Mouse (Mus musculus) lung, postnatal 25 days (tissue): ENCODE results near the gene Setd1a.
A peak's percentile ranks its signal among the peaks of the same experiment; 100 is the strongest.
"Not testable (repeated sequence)": the region's sequence is repeated elsewhere in the genome, so short reads cannot be mapped to it uniquely, and the experiment has no call there.

Experiments used
- DNase-seq: peaks from one replicate; pipeline ENCODE4 v3.0.0; 2022; ENCODE audit warnings: low spot score

The Setd1a gene

GRCm38 (mm10) chr7:127776426-127776825 lies at the start of gene Setd1a:
Setd1a (plus strand) TSS chr7:127776670.
- peak; percentile 88 for DNase-seq

- DNase-seq = no peak
Observed at GRCm38 (mm10) chr7:127727898-127728297, 48.6 kb upstream of the Setd1a start.

DNA sequence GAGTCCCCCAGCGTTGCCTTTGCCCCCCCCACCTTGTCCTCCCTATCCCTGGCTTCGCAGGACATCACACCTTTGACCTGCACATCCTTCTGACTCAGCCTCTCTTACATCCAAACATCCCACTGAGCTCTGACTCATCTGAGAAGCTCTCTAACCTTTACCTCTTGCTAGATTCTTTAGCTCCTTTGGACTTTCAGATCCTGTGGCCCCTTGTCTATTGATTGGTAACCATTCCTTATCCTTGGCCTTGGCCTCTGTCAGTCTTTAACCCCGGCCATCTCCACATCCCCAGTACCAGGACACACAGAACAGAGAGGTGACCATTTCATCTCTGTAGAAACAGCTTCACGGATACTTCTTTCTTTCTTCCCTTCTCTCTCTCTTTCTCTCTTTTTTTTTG lies 46.3 kb upstream of the Setd1a start:
- DNase-seq = no peak

DNA sequence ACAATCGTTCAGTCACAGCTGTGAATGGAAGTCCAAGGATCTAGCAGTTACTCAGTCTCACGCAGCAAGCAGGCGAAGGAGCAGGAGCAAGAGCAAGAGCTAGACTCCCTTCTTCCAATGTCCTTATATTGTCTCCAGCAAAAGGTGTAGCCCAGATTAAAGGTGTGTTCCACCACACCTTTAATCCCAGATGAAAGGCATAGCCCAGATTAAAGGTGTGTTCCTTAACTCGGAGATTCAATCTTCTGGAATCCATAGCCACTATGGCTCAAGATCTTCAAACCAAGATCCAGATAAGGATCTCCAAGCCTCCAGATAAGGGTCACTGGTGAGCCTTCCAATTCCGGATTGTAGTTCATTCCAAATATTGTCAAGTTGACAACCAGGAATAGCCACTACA lies 44.4 kb upstream of the Setd1a start, which contains the start of gene Ctf2:
Gene Ctf2 (minus strand): TSS at position 101 of the 400 bp plus-strand sequence.
- DNase-seq = not testable (repeated sequence)

GRCm38 (mm10) chr7:127744366-127745045 lies 32.0 kb upstream of the Setd1a start, which contains the start of gene Fbxl19:
Fbxl19 (plus strand) TSS chr7:127744543.
- DNase-seq = peak; percentile 64

DNA sequence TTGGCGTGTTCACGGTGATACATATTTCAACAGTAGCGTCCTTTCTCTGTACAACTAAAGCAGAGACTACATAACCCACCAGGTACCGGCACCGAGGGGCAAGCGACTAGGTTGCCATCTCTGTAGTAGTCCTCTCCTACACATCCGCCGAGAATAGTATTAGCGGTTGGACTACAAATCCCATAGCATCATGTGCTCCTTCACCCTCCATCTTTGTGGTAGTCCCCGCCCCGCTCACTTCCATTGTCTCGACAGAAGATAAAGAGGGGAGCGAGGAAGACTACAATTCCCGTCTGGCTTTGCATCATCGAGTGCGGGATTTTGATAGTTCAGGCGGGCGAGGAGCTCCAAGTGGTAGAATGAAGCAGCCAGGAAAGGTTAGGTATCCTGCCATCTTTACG lies 31.2 kb upstream of the Setd1a start:
- DNase-seq = peak; percentile 97

- DNase-seq = peak; percentile 99
Observed at GRCm38 (mm10) chr7:127745652-127746493, 30.6 kb upstream of the Setd1a start.

GRCm38 (mm10) chr7:127746494-127747491 lies 29.7 kb upstream of the Setd1a start:
- DNase-seq = no peak

DNA sequence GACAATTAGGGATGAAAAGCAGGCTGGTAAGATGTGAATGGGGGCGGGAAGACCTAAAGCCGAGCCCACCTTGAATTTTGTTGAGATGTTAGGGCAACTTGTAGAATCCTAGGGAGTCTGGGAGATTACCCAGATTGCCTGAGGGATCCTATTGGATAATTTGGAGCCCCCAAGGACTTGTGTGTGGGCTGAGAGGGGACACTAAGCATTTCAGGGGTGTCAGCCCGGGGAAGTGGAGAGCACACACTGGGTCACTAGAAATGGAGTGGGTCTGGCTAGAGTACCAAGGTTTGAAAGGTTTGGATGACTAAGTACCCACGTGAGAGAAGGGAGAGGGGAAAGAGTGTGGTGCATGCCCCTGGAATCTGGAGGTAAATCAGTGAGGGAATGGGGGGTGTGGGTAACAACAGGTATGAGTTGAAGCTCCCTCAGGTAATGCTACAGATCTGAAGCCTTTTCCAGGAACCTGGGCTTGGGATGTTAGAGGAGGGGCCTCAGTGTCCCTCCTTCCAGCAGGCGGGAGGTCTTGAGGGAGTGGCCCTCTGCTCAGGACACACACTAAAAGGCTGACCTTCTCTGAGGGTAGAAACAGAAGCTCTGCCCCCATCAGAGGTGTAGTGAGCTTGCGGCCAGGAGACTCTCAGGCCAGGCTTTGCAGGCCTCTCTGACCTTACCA lies 28.8 kb upstream of the Setd1a start:
- no peak for DNase-seq

- no peak for DNase-seq
Observed at GRCm38 (mm10) chr7:127748235-127748560, 28.3 kb upstream of the Setd1a start.

DNA sequence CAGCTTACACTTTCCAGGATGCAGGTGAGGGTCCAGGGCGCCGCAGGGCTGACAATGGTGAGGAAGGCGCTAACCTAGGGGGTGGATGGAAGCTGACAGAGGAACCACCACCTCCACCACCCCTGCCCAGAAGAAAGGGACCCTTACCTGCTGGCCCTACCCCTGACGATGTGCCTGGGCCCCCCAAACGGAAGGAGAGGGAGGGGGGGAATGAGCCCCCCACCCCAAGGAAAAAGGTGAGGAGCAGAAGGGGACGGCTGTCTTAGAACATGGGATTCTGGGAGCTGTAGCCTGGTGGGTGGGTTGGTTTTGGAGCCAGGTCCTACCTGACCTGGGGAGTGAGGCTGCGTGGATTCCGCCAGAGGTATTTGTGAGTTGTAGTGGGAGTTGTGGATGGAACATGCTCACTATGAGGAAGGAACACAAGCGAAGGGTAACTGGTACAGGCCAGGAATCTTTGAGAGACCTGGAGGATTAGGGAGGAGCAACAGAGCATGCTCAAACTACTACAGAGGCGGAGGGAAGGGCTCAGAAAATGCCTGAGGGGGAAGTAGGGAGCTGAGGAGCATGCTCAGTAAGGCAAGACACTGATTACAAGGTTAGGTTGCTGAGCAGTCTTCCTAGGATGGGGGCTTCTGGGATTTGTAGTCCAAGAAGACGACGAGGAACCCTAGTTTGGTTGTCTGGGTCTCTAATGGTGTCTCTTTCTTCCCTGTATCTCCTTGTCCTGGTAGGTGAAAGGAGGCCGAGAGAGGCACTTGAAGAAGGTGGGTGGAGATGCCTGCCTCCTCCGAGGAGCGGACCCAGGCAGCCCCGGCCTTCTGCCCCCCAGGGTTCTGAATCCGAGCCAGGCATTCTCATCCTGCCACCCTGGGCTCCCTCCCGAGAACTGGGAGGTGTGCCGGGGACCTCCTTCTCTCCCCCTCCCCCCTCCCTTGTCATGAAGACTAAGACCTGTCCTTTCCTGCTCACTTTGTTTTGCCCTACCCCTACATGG lies 26.0 kb upstream of the Setd1a start:
- peak; percentile 49 for DNase-seq

DNA sequence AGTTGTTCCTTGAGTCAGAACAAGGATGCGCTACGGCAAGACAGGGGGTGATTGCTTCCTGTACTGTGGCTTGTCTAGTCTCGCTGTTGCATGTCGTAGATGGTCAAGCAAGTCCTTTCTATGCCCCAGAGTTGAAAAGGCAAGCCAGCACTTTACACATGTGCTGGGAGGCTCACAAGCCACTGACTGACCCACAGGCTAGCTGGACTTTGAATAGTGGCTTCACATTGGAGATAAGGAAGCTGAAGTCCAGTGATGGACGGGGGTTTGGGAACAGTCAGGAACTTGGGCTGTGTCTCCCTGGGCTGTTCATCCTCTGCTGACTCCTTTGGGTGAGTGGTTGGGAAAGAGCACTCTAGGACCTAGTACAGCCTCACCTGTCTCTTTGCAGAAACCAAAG lies 24.9 kb upstream of the Setd1a start:
- no peak for DNase-seq

- DNase-seq = no peak
Observed at GRCm38 (mm10) chr7:127752069-127752468, 24.4 kb upstream of the Setd1a start.

GRCm38 (mm10) chr7:127753158-127753557 lies 23.3 kb upstream of the Setd1a start:
- no peak for DNase-seq

DNA sequence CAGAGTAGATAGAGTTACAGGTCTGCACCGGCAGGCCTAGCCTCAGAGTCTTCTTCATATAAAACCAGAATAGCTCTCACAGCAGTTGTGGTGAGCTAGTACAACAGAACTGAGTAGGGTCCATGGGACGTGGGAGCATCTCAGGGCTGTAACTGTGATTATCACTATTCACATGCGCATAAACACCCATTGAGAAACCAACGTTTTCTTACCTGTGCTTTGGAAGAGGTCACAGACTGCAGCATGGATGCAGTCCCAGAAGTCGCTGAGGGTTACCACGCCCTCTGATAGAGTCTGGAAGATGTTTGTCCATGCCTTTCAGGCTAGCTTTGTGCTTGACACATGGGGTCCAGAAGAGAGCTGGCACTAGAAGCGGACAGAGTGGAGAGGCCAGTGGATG lies 22.7 kb upstream of the Setd1a start:
- no peak for DNase-seq

DNA sequence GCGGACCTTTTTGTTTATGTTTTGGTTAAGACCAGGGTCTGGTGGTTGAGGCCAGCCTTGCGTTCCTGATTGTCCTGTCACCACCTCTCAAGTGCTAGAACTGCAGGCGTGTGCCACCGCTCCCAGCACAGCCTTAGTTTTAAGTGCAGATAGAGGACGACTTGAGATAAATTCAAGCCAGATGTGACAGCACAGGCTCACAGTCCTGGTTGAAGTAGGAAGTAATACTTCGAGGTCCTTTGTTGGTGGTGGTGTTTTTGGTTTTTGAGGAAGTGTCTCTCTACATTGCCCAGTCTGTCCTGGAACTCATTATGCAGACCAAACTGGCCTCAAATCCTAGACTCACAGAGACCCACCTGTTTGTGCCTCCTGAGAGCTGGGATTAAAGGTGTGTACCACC lies 16.8 kb upstream of the Setd1a start:
- DNase-seq = no peak

DNA sequence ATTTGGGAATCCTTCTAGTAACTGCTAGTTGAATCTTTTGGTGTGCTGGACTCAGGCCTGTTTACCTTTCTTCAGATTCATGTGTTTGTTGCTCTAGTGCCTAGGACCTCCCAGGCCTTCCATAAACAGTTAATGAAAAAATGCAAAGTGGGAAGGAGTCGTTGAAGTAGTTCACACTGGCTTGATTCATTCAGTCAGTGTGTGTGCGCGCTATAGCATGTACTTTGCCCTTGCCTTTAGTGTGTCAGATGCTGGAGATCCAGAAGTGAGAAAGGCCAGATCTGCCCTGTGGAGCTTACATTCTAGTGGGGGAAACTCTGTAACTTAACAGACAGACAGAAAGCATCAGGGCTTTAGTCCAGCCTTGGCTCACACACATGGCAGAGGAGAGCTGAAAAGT lies 16.0 kb upstream of the Setd1a start:
- no peak for DNase-seq

GRCm38 (mm10) chr7:127761026-127761425 lies 15.4 kb upstream of the Setd1a start:
- peak; percentile 76 for DNase-seq

- no peak for DNase-seq
Observed at GRCm38 (mm10) chr7:127763642-127764041, 12.8 kb upstream of the Setd1a start.

GRCm38 (mm10) chr7:127765756-127766155 lies 10.7 kb upstream of the Setd1a start:
- no peak for DNase-seq
